Mouse (Mus musculus) testis, postnatal 14 days (tissue): ENCODE data around the gene D630023F18Rik.

Source experiments
- DNase-seq: peaks from one replicate; pipeline ENCODE4 v3.0.0; 2021; ENCODE audit warnings: low spot score

D630023F18Rik gene

GRCm38 (mm10) chr1:65112031-65112806, 10.8 kb downstream of the D630023F18Rik start:
- DNase-seq = peak; percentile 52

- DNase-seq = no peak
Measured at GRCm38 (mm10) chr1:65109756-65110435, 13.1 kb downstream of the D630023F18Rik start.

- no peak for DNase-seq
Measured at GRCm38 (mm10) chr1:65109196-65109595, 13.8 kb downstream of the D630023F18Rik start.

- no peak for DNase-seq
Measured at GRCm38 (mm10) chr1:65107654-65108279, 15.2 kb downstream of the D630023F18Rik start.

- DNase-seq = no peak
Measured at GRCm38 (mm10) chr1:65103273-65103672, 19.7 kb downstream of the D630023F18Rik start, which contains the start of gene Cryga. TSS of gene Cryga (minus strand) at chr1:65103373.

- no peak for DNase-seq
Measured at GRCm38 (mm10) chr1:65096953-65097352, 26.1 kb downstream of the D630023F18Rik start.

GRCm38 (mm10) chr1:65091566-65091965, 31.4 kb downstream of the D630023F18Rik start:
- DNase-seq = no peak

GRCm38 (mm10) chr1:65090370-65090769, 32.6 kb downstream of the D630023F18Rik start:
- no peak for DNase-seq

- DNase-seq = no peak
Measured at GRCm38 (mm10) chr1:65088567-65089356, 34.3 kb downstream of the D630023F18Rik start.

- DNase-seq = no peak
Measured at GRCm38 (mm10) chr1:65082188-65082587, 40.8 kb downstream of the D630023F18Rik start, which contains the start of gene Crygb. TSS of gene Crygb (minus strand) at chr1:65082288.

GRCm38 (mm10) chr1:65075607-65076006, 47.4 kb downstream of the D630023F18Rik start:
- DNase-seq = no peak

GRCm38 (mm10) chr1:65073589-65073988, 49.4 kb downstream of the D630023F18Rik start, which contains the start of gene Crygc:
TSS of gene Crygc (minus strand) at chr1:65073689.
- no peak for DNase-seq

GRCm38 (mm10) chr1:65067842-65068241, 55.2 kb downstream of the D630023F18Rik start:
- DNase-seq = no peak

GRCm38 (mm10) chr1:65064201-65064600, 58.8 kb downstream of the D630023F18Rik start:
- no peak for DNase-seq

- no peak for DNase-seq
Measured at GRCm38 (mm10) chr1:65063352-65063751, 59.7 kb downstream of the D630023F18Rik start, which contains the start of gene Crygd. TSS of gene Crygd (minus strand) at chr1:65063452.
